Mouse (Mus musculus): ENCODE measurements at regions not wholly inside any gene's neighbourhood (a gene's known extent, or its start where the extent isn't known, plus 50 kb on each side); places are given as distances from the start of the nearest gene placed in this dataset.

- no peak overlapping the region for H3K4me3 ChIP-seq
- no peak for DNase-seq (ENCODE audit: low spot score in 2 of 2)
- H3K27ac ChIP-seq = no peak overlapping the region
- TF ChIP-seq CTCF (conservative IDR thresholded peaks at IDR 0.05) = no peak
Measured at GRCm38 (mm10) chr7:71936690-71937089, 369.7 kb downstream of the Mctp2 start.
